Mouse (Mus musculus) kidney, postnatal 36 days (tissue): Measurements from ENCODE around the gene Rexo1.

ENCODE experiments used
- DNase-seq, 2 experiments: peaks; one replicate each; pipeline ENCODE4 v3.0.0; 2021 to 2022; ENCODE audit warnings: mixed read lengths in 2 of 2

Rexo1 gene

GRCm38 (mm10) chr10:80553575-80553974 is 7.8 kb downstream of the Rexo1 start:
- DNase-seq, result no peak

GRCm38 (mm10) chr10:80552364-80552763 is 9.0 kb downstream of the Rexo1 start:
- DNase-seq, result peak in 1 of 2 experiments; percentile 51

GRCm38 (mm10) chr10:80549279-80549678 is 12.1 kb downstream of the Rexo1 start:
- DNase-seq, result no peak

- peak; percentile 49 to 81 for DNase-seq
Measured at GRCm38 (mm10) chr10:80548428-80549006, 12.8 kb downstream of the Rexo1 start.

- DNase-seq, result no peak
Measured at GRCm38 (mm10) chr10:80547539-80547938, 13.8 kb downstream of the Rexo1 start.

- DNase-seq, result no peak
Measured at GRCm38 (mm10) chr10:80546945-80547344, 14.4 kb downstream of the Rexo1 start.

GRCm38 (mm10) chr10:80545590-80545989 is 15.8 kb downstream of the Rexo1 start:
- peak in 1 of 2 experiments; percentile 1 for DNase-seq

GRCm38 (mm10) chr10:80543873-80544272 is 17.5 kb downstream of the Rexo1 start:
- peak in 1 of 2 experiments; percentile 2 for DNase-seq

GRCm38 (mm10) chr10:80539493-80539892 is 21.9 kb downstream of the Rexo1 start:
- DNase-seq, result peak in 1 of 2 experiments; percentile 3

- DNase-seq, result peak; percentile 86 to 91
Measured at GRCm38 (mm10) chr10:80538710-80539394, 22.5 kb downstream of the Rexo1 start, which contains the start of gene Atp8b3. Atp8b3 (minus strand) TSS chr10:80539124.

GRCm38 (mm10) chr10:80538180-80538579 is 23.2 kb downstream of the Rexo1 start:
- peak in 1 of 2 experiments; percentile 46 for DNase-seq

- peak in 1 of 2 experiments; percentile 58 for DNase-seq
Measured at GRCm38 (mm10) chr10:80535711-80536110, 25.6 kb downstream of the Rexo1 start.

- DNase-seq, result peak in 1 of 2 experiments; percentile 17
Measured at GRCm38 (mm10) chr10:80535071-80535470, 26.3 kb downstream of the Rexo1 start.

GRCm38 (mm10) chr10:80533704-80534103 is 27.7 kb downstream of the Rexo1 start:
- peak in 1 of 2 experiments; percentile 46 for DNase-seq

- no peak for DNase-seq
Measured at GRCm38 (mm10) chr10:80532783-80533182, 28.6 kb downstream of the Rexo1 start.

- no peak for DNase-seq
Measured at GRCm38 (mm10) chr10:80526172-80526571, 35.2 kb downstream of the Rexo1 start.

GRCm38 (mm10) chr10:80523299-80523698 is 38.1 kb downstream of the Rexo1 start:
- no peak for DNase-seq

- DNase-seq, result no peak
Measured at GRCm38 (mm10) chr10:80519287-80519686, 42.1 kb downstream of the Rexo1 start.

GRCm38 (mm10) chr10:80513739-80514138 is 47.6 kb downstream of the Rexo1 start:
- DNase-seq, result no peak

- no peak for DNase-seq
Measured at GRCm38 (mm10) chr10:80510273-80510660, 51.1 kb downstream of the Rexo1 start.

GRCm38 (mm10) chr10:80509412-80510272 is 51.7 kb downstream of the Rexo1 start:
- peak; percentile 74 to 95 for DNase-seq

GRCm38 (mm10) chr10:80506222-80506621 is 55.1 kb downstream of the Rexo1 start:
- peak; percentile 62 to 87 for DNase-seq

- DNase-seq, result no peak
Measured at GRCm38 (mm10) chr10:80504724-80505123, 56.6 kb downstream of the Rexo1 start.
